Mouse (Mus musculus) heart, embryonic 12.5 days (tissue): ENCODE results near the gene Krt16. TPM values are rescaled to one million over a fixed set of nuclear protein-coding genes. Genes with fewer than 3 reads are reported as not detected.
A peak's percentile ranks its signal among the peaks of the same experiment; 100 is the strongest.

Experiments used
- ATAC-seq: fragments of 200-750 bp; cut with Nextera tagmentation; 2 replicates; pipeline ENCODE4 v1.8.0; 2017; ENCODE audit warnings: moderate TSS enrichment, moderate library complexity; ENCODE audit not compliant: insufficient number of reproducible peaks, low FRiP score
- H3K27ac ChIP-seq: fragments of 300-500 bp; sonication (generic); 2 replicates; pipeline ENCODE4 v1.5.1; 2016; ENCODE audit warnings: mild to moderate bottlenecking, moderate library complexity; ENCODE audit not compliant: poor library complexity, severe bottlenecking
- H3K27me3 ChIP-seq: fragments of 300-500 bp; sonication (generic); replicated peaks from 2 replicates; pipeline ENCODE4 v1.6.1; 2016; ENCODE audit warnings: mild to moderate bottlenecking, moderate library complexity
- H3K36me3 ChIP-seq: fragments of 300-500 bp; sonication (generic); 2 replicates; pipeline ENCODE4 v1.6.1; 2016; ENCODE audit warnings: mild to moderate bottlenecking, moderate library complexity
- H3K4me1 ChIP-seq: fragments of 300-500 bp; sonication (generic); replicated peaks from 2 replicates; pipeline ENCODE4 v1.6.1; 2016; ENCODE audit warnings: mild to moderate bottlenecking
- H3K4me2 ChIP-seq: fragments of 300-500 bp; sonication (generic); 2 replicates; pipeline ENCODE4 v1.6.1; 2016; ENCODE audit warnings: mild to moderate bottlenecking, moderate library complexity
- H3K4me3 ChIP-seq: fragments of 300-500 bp; sonication (generic); 2 replicates; pipeline ENCODE4 v1.5.1; 2016; ENCODE audit warnings: mild to moderate bottlenecking
- H3K9ac ChIP-seq: fragments of 300-500 bp; sonication (generic); 2 replicates; pipeline ENCODE4 v1.6.1; 2016; ENCODE audit warnings: mild to moderate bottlenecking, moderate library complexity
- H3K9me3 ChIP-seq: fragments of 300-500 bp; sonication (generic); replicated peaks from 2 replicates; pipeline ENCODE4 v1.6.1; 2016; ENCODE audit warnings: mild to moderate bottlenecking, moderate library complexity
- WGBS: fragments of 180-500 bp; shearing (Covaris S2); methylation state at CpG from one replicate; pipeline ENCODE4 v1.1.7; 2016; 5-methylcytosine and 5-hydroxymethylcytosine counted together
- polyA plus RNA-seq: library from polyadenylated mRNA; unstranded; fragments of >200 nt; fragmentation: Nextera tagmentation; extraction: Ambion mirVana; gene quantifications from 2 replicates; pipeline ENCODE4 v1.2.1, GENCODE M21; 2016

Krt16 gene
- not detected in 2 replicates for polyA plus RNA-seq

- H3K9ac ChIP-seq, result no peak within 1 kb of the TSS
- H3K9me3 ChIP-seq, result no peaks in the 10 kb centered on the region
- no peaks in the 10 kb centered on the region for H3K4me1 ChIP-seq
- WGBS, result 70% methylated on average over 7 of the region's 7 CpGs
- no peak within 1 kb of the TSS for H3K4me3 ChIP-seq
- H3K27me3 ChIP-seq, result no peaks in the 10 kb centered on the region
- no peak within 1 kb of the TSS for H3K4me2 ChIP-seq
- no peaks in the 10 kb centered on the region for H3K36me3 ChIP-seq
- no peak for ATAC-seq
- H3K27ac ChIP-seq, result no peak within 1 kb of the TSS
These were observed at the start of gene Krt16 for GRCm38 (mm10) chr11:100248852-100249465. Krt16 (minus strand) TSS chr11:100248902.

- Histone ChIP-seq H3K4me2 (peak overlapping the region; percentile 54), H3K9me3 (no peaks in the 10 kb centered on the region), H3K27ac (no peak overlapping the region), H3K27me3 (peaks cover 23% of the 10 kb centered on the region), H3K9ac (0 out of 2 replicates have a peak overlapping the region, but pooled peaks have one; percentile 28), H3K36me3 (no peaks in the 10 kb centered on the region), H3K4me1 (peaks cover 5% of the 10 kb centered on the region), H3K4me3 (0 out of 2 replicates have a peak overlapping the region, but pooled peaks have one; percentile 6)
- WGBS, result 35% methylated on average over 5 of the region's 5 CpGs
- ATAC-seq, result no peak
These were observed 49.1 kb upstream of the Krt16 start for GRCm38 (mm10) chr11:100297801-100298200.

- 7% methylated on average over 10 of the region's 10 CpGs for WGBS
- Histone ChIP-seq H3K36me3 (no peaks in the 10 kb centered on the region), H3K4me1 (peaks cover 18% of the 10 kb centered on the region), H3K27ac (no peak overlapping the region), H3K4me2 (0 out of 2 replicates have a peak overlapping the region, but pooled peaks have one; percentile 13), H3K9ac (no peak overlapping the region), H3K9me3 (no peaks in the 10 kb centered on the region), H3K27me3 (peaks cover 23% of the 10 kb centered on the region), H3K4me3 (no peak overlapping the region)
- ATAC-seq, result peak; percentile 28; the same call in 1 of the 2 replicates
These were observed 46.6 kb upstream of the Krt16 start for GRCm38 (mm10) chr11:100295308-100295707.

GRCm38 (mm10) chr11:100292884-100293283 lies 44.2 kb upstream of the Krt16 start:
- 59% methylated on average over 6 of the region's 6 CpGs for WGBS
- no peak overlapping the region for H3K4me2 ChIP-seq
- peaks cover 31% of the 10 kb centered on the region for H3K4me1 ChIP-seq
- no peak overlapping the region for H3K4me3 ChIP-seq
- no peak for ATAC-seq
- no peaks in the 10 kb centered on the region for H3K9me3 ChIP-seq
- H3K9ac ChIP-seq, result no peak overlapping the region
- no peaks in the 10 kb centered on the region for H3K36me3 ChIP-seq
- H3K27me3 ChIP-seq, result peaks cover 23% of the 10 kb centered on the region
- H3K27ac ChIP-seq, result no peak overlapping the region

GRCm38 (mm10) chr11:100290235-100290634 lies 41.5 kb upstream of the Krt16 start:
- H3K9me3 ChIP-seq, result no peaks in the 10 kb centered on the region
- H3K27ac ChIP-seq, result no peak overlapping the region
- H3K27me3 ChIP-seq, result 0 out of 2 replicates have a peak, but pooled peaks cover 6% of the 10 kb centered on the region
- no peak; the same call in 1 of the 2 replicates for ATAC-seq
- H3K4me3 ChIP-seq, result no peak overlapping the region
- peaks cover 35% of the 10 kb centered on the region for H3K4me1 ChIP-seq
- no peak overlapping the region for H3K9ac ChIP-seq
- 49% methylated on average over 5 of the region's 5 CpGs for WGBS
- no peak overlapping the region for H3K4me2 ChIP-seq
- H3K36me3 ChIP-seq, result no peaks in the 10 kb centered on the region

GRCm38 (mm10) chr11:100288942-100289341 lies 40.2 kb upstream of the Krt16 start:
- H3K4me3 ChIP-seq, result no peak overlapping the region
- 72% methylated on average over 6 of the region's 6 CpGs for WGBS
- H3K4me1 ChIP-seq, result peaks cover 35% of the 10 kb centered on the region
- peaks cover 6% of the 10 kb centered on the region; the same call in 1 of the 2 replicates for H3K27me3 ChIP-seq
- no peak overlapping the region for H3K9ac ChIP-seq
- ATAC-seq, result no peak
- H3K36me3 ChIP-seq, result no peaks in the 10 kb centered on the region
- H3K9me3 ChIP-seq, result no peaks in the 10 kb centered on the region
- no peak overlapping the region for H3K27ac ChIP-seq
- H3K4me2 ChIP-seq, result no peak overlapping the region

GRCm38 (mm10) chr11:100287024-100287423 lies 38.3 kb upstream of the Krt16 start:
- Histone ChIP-seq H3K27ac (no peak overlapping the region), H3K9ac (no peak overlapping the region)

GRCm38 (mm10) chr11:100284988-100285387 lies 36.3 kb upstream of the Krt16 start:
- 72% methylated on average over 4 of the region's 4 CpGs for WGBS
- H3K27ac ChIP-seq, result no peak overlapping the region
- no peak overlapping the region for H3K4me3 ChIP-seq
- H3K9me3 ChIP-seq, result no peaks in the 10 kb centered on the region
- no peak overlapping the region for H3K4me2 ChIP-seq
- H3K9ac ChIP-seq, result no peak overlapping the region
- no peak for ATAC-seq
- H3K4me1 ChIP-seq, result peaks cover 24% of the 10 kb centered on the region
- H3K27me3 ChIP-seq, result peaks cover 9% of the 10 kb centered on the region; the same call in 1 of the 2 replicates
- H3K36me3 ChIP-seq, result no peaks in the 10 kb centered on the region

More at GRCm38 (mm10) chr11:100287024-100287423, 38.3 kb upstream of the Krt16 start:
- Histone ChIP-seq H3K36me3 (no peaks in the 10 kb centered on the region), H3K27me3 (peaks cover 6% of the 10 kb centered on the region; the same call in 1 of the 2 replicates), H3K4me1 (peaks cover 35% of the 10 kb centered on the region), H3K4me3 (no peak overlapping the region), H3K4me2 (no peak overlapping the region), H3K9me3 (no peaks in the 10 kb centered on the region)
- ATAC-seq, result no peak
- 53% methylated on average over 10 of the region's 10 CpGs for WGBS

- H3K9me3 ChIP-seq, result no peaks in the 10 kb centered on the region
- 17% methylated on average over 10 of the region's 10 CpGs for WGBS
- H3K4me1 ChIP-seq, result 0 out of 2 replicates have a peak, but pooled peaks cover 10% of the 10 kb centered on the region
- peaks cover 9% of the 10 kb centered on the region; the same call in 1 of the 2 replicates for H3K27me3 ChIP-seq
- no peak overlapping the region for H3K27ac ChIP-seq
- ATAC-seq, result no peak
- H3K4me3 ChIP-seq, result no peak overlapping the region
- H3K36me3 ChIP-seq, result no peaks in the 10 kb centered on the region
- H3K4me2 ChIP-seq, result no peak overlapping the region
- H3K9ac ChIP-seq, result no peak overlapping the region
These were observed 33.8 kb upstream of the Krt16 start for GRCm38 (mm10) chr11:100282549-100282948.

GRCm38 (mm10) chr11:100281596-100282544 lies 33.2 kb upstream of the Krt16 start:
- H3K9me3 ChIP-seq, result no peaks in the 10 kb centered on the region
- 0 out of 2 replicates have a peak, but pooled peaks cover 5% of the 10 kb centered on the region for H3K4me1 ChIP-seq
- 22% methylated on average over 11 of the region's 11 CpGs for WGBS
- no peak overlapping the region for H3K27ac ChIP-seq
- H3K4me3 ChIP-seq, result no peak overlapping the region
- no peaks in the 10 kb centered on the region for H3K36me3 ChIP-seq
- H3K27me3 ChIP-seq, result peaks cover 12% of the 10 kb centered on the region; the same call in 1 of the 2 replicates
- H3K9ac ChIP-seq, result no peak overlapping the region
- no peak for ATAC-seq
- H3K4me2 ChIP-seq, result no peak overlapping the region

- Histone ChIP-seq H3K9me3 (no peaks in the 10 kb centered on the region), H3K4me2 (no peak overlapping the region), H3K4me3 (no peak overlapping the region), H3K9ac (no peak overlapping the region), H3K27me3 (0 out of 2 replicates have a peak, but pooled peaks cover 6% of the 10 kb centered on the region), H3K27ac (no peak overlapping the region), H3K36me3 (no peaks in the 10 kb centered on the region), H3K4me1 (peaks cover 7% of the 10 kb centered on the region)
- WGBS, result 47% methylated on average over 5 of the region's 5 CpGs
- ATAC-seq, result no peak
These were observed 30.1 kb upstream of the Krt16 start for GRCm38 (mm10) chr11:100278759-100279158.
